Mouse (Mus musculus): ENCODE measurements around the gene Gnmt. TPM values are rescaled to one million over a fixed set of nuclear protein-coding genes. Genes with fewer than 3 reads are reported as not detected.

The Gnmt gene
- 5.0 TPM in 1 of 2 replicates, not detected in the other for polyA plus RNA-seq (2012; ENCODE audit: insufficient read depth, low replicate concordance)

DNA sequence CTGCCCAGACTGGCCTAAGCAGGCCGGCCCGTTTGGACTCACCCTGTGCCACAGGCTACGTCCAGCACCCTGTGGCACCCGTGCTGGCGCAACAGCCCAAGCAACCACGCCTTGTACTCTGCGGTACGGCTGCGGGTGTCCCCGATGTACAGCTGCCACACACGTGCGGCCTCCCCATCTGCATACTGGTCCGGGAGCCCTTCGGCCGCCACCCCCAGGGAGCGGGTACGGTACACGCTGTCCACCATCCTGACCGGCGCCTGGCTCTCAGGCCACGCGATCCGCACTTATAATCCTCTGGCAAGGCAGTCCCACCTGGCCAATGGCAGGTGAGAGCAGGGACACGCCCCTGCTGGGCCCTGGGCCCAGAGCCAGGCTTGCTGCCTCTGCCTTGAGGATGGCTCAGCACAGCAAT lies at the start of gene Gnmt:
Gene Gnmt, minus strand, starts transcription at position 265 of the 415 bp plus-strand sequence.
- Histone ChIP-seq H3K9me3 (no peaks in the 10 kb centered on the region), H3K27me3 (replicated peaks) (peaks cover 6% of the 10 kb centered on the region), H3K36me3 (replicated peaks; ENCODE audit: low read length) (peaks cover 33% of the 10 kb centered on the region), H3K4me3 (replicated peaks) (no peak within 1 kb of the TSS), H3K4me1 (peaks cover 30% of the 10 kb centered on the region)
- TF ChIP-seq FLI1 (IDR thresholded peaks at IDR 0.05; ENCODE audit: low read length) (no peak), GATA1 (IDR thresholded peaks at IDR 0.05; ENCODE audit: borderline replicate concordance, low read length) (no peak)

DNA sequence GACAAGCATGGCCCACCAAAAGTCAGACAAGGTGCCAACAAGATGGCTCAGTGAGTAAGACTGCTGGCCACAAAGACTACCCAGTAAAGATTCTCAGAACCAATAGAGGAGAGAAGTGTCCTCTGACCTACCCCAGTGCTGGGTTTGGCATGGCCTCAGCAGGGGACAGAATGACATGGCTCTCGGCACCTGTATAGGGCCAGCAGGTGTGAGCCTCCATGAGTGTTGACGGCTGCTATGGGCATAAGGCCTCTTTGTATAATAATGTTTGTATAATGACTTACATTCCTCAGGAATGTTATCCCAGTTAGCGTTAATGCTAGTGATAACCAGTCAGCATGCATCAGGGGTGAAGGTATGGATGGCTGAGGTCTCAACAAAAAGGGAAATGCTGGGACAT lies 47.1 kb upstream of the Gnmt start:
- Histone ChIP-seq H3K4me1 (peaks cover 44% of the 10 kb centered on the region), H3K27me3 (replicated peaks) (no peaks in the 10 kb centered on the region), H3K4me3 (replicated peaks) (no peak overlapping the region), H3K36me3 (replicated peaks; ENCODE audit: low read length) (peaks cover 62% of the 10 kb centered on the region), H3K9me3 (no peaks in the 10 kb centered on the region)
- no peak for TF ChIP-seq FLI1 (IDR thresholded peaks at IDR 0.05; ENCODE audit: low read length)
- no peak for TF ChIP-seq GATA1 (IDR thresholded peaks at IDR 0.05; ENCODE audit: borderline replicate concordance, low read length)

DNA sequence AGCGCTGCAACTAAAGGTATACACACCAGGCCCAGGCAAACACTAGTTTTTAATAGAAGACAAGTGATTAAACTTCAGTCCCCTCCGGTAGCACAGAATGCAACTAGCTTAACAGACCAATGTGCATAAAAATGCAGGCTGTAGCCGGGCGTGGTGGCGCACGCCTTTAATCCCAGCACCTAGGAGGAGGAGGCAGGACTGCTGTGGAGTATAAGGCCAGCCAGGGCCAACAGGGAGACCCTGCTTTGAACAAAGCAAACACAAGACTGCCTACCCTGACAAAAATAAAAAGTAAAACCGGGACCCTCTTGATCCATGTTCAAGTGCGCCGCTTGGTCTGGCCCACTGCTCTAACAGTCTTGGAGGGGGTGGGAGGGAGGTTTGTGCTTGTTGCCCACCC lies 46.1 kb upstream of the Gnmt start:
- H3K36me3 ChIP-seq (replicated peaks; ENCODE audit: low read length) = peaks cover 55% of the 10 kb centered on the region
- no peak overlapping the region for H3K4me3 ChIP-seq (replicated peaks)
- H3K27me3 ChIP-seq (replicated peaks) = no peaks in the 10 kb centered on the region
- H3K4me1 ChIP-seq = peaks cover 40% of the 10 kb centered on the region
- TF ChIP-seq GATA1 (IDR thresholded peaks at IDR 0.05; ENCODE audit: borderline replicate concordance, low read length) = no peak
- no peak for TF ChIP-seq FLI1 (IDR thresholded peaks at IDR 0.05; ENCODE audit: low read length)
- H3K9me3 ChIP-seq = no peaks in the 10 kb centered on the region

DNA sequence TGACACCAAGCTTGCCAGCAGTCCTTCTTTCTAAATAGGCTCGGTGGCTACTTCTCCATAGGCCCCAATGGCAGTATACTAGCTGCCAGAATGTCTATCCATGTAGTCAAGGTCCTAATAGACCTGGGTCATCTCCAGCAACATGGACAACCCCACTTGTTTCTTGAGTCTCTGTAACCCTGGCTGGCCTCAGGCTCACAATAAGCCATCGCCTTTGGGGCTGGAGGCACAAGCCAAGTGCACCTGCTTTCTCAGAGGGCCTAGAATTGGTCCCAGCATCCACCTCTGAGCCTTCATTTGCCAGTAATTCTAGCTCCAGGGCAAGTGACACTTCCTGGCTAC lies 45.1 kb upstream of the Gnmt start:
- H3K36me3 ChIP-seq (replicated peaks; ENCODE audit: low read length) = peaks cover 47% of the 10 kb centered on the region
- peak overlapping the region; percentile 9 for H3K4me3 ChIP-seq (replicated peaks)
- H3K4me1 ChIP-seq = peaks cover 36% of the 10 kb centered on the region
- no peaks in the 10 kb centered on the region for H3K27me3 ChIP-seq (replicated peaks)
- TF ChIP-seq GATA1 (IDR thresholded peaks at IDR 0.05; ENCODE audit: borderline replicate concordance, low read length) (no peak), FLI1 (IDR thresholded peaks at IDR 0.05; ENCODE audit: low read length) (no peak)
- H3K9me3 ChIP-seq = no peaks in the 10 kb centered on the region

DNA sequence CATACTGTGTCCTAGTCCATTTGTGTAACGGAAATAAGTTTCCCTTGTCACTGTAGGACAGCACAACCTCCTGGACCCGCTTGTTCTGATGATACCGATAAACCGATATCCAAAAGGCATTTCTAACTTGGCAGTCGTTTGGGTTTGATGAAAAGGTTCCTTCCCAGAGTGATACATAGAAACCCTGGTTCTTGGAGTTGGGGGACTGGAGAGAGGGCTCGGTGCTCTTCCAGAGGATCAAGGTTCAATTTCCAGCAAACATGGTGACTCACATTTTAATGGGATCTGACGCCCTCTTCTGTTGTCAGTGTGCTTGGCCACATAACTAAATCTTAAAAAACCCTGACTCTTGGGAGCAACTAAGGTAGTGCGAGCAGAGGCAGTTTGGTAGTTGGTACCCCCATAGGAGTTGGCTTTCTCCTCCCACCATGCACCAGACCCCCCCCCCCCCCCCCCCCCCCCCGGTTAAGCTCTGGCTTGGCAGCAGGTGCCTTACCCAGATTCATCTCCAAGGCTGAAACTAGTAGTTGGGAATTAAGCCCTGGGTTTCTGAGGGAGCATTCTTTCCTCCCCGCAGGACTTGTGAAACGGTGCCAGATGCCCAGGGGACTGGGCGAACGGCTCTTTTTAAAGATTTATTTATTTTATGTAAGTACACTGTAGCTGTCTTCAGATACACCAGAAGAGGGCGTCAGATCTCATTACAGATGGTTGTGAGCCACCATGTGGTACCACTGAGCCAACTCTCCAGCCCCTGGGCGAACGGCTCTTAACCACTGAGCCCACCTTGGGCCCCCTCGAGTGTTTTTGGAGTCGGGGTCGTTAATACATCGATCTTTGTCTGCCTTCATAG lies 44.5 kb upstream of the Gnmt start:
- Histone ChIP-seq H3K36me3 (replicated peaks; ENCODE audit: low read length) (peaks cover 41% of the 10 kb centered on the region), H3K4me1 (peaks cover 37% of the 10 kb centered on the region), H3K27me3 (replicated peaks) (no peaks in the 10 kb centered on the region), H3K4me3 (replicated peaks) (peak overlapping the region; percentile 98), H3K9me3 (no peaks in the 10 kb centered on the region)
- TF ChIP-seq FLI1 (IDR thresholded peaks at IDR 0.05; ENCODE audit: low read length) (no peak), GATA1 (IDR thresholded peaks at IDR 0.05; ENCODE audit: borderline replicate concordance, low read length) (no peak)

DNA sequence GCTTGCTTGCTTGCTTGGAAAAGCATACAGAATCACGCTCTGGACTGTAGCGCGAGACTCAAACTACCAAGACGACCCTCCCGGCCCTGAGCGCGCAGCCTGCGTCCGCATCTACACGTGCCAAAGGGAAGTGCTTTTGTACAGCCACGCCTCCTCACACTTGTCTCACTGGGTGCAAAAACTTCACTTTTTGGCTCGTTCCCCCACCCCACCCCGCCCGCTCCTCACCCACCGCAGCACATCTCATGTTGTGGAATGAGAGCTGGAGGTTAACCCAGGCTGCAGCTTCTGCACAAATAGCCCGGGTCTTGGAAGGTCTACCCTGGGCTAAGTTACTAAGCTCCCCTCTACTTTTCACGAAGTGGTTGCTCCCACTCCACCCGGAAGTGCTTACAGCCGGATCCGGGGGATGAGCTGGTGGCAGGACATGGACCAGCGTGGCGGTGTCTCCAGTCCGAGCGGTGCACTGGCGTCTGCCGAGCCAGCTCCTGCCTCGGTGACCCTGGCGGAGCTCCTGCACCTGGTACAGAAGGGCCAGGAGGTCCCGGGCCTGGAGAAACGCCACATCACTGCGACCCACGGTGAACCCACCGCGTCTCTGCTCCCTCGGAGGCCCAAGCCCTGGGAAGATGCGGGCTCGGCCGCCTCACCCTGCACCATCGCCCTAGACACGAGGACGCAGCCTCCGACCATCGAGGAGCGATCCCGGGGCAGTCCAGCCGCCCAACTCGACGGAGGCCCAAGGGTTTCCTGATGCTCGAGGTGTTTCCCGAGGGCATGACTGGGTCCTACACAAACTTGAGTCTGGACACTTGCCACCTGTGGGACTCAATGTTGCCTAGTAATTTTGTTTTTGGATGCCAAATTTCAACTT lies 43.7 kb upstream of the Gnmt start, which contains the start of gene 2310039H08Rik:
Gene 2310039H08Rik, plus strand, starts transcription at position 232 of the 874 bp plus-strand sequence.
- H3K4me1 ChIP-seq = peaks cover 44% of the 10 kb centered on the region
- no peak for TF ChIP-seq GATA1 (IDR thresholded peaks at IDR 0.05; ENCODE audit: borderline replicate concordance, low read length)
- no peak for TF ChIP-seq FLI1 (IDR thresholded peaks at IDR 0.05; ENCODE audit: low read length)
- peak within 1 kb of the TSS; percentile 98 for H3K4me3 ChIP-seq (replicated peaks)
- H3K36me3 ChIP-seq (replicated peaks; ENCODE audit: low read length) = peaks cover 32% of the 10 kb centered on the region
- no peaks in the 10 kb centered on the region for H3K9me3 ChIP-seq
- no peaks in the 10 kb centered on the region for H3K27me3 ChIP-seq (replicated peaks)

DNA sequence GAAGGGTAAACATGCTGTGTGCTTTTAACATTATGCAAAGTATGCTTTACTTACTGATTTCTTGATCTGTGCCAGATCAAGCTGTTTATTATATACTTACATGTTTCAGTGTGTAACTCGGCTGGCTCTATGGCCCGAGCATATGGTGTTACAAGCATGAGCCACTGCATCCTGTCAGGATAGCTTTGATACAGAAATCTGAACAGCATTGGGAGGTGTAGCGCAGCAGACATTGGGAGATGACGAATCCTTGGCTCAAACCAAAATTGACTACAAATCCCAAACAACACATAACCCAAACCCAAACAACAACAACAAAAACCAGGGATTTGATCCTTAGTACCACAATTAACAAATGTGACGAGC lies 43.1 kb upstream of the Gnmt start:
- Histone ChIP-seq H3K9me3 (no peaks in the 10 kb centered on the region), H3K36me3 (replicated peaks; ENCODE audit: low read length) (peaks cover 26% of the 10 kb centered on the region), H3K4me3 (replicated peaks) (peak overlapping the region; percentile 98), H3K27me3 (replicated peaks) (no peaks in the 10 kb centered on the region), H3K4me1 (peaks cover 44% of the 10 kb centered on the region)
- TF ChIP-seq FLI1 (IDR thresholded peaks at IDR 0.05; ENCODE audit: low read length) (no peak), GATA1 (IDR thresholded peaks at IDR 0.05; ENCODE audit: borderline replicate concordance, low read length) (no peak)

DNA sequence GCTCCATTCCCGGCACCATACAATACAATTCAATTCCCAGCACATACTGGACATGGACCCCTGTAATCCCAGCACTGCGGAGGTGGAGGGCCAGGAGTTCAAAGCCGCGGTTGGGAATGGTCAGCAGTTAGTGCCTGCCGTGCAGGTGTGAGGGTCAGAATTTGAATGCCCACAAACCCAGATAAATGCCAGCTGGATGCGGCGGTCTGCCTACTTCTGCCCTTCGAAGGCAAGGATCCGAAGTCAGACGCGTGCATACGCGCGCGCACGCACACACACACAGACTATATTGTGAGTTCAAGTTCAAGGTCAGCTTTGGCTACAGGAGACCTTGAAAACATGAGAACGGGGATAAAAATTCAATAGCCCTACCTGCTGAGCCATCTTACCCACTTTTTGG lies 42.6 kb upstream of the Gnmt start:
- Histone ChIP-seq H3K4me3 (replicated peaks) (peak overlapping the region; percentile 98), H3K4me1 (peaks cover 44% of the 10 kb centered on the region), H3K9me3 (no peaks in the 10 kb centered on the region), H3K27me3 (replicated peaks) (no peaks in the 10 kb centered on the region), H3K36me3 (replicated peaks; ENCODE audit: low read length) (peaks cover 26% of the 10 kb centered on the region)
- TF ChIP-seq FLI1 (IDR thresholded peaks at IDR 0.05; ENCODE audit: low read length) = no peak
- TF ChIP-seq GATA1 (IDR thresholded peaks at IDR 0.05; ENCODE audit: borderline replicate concordance, low read length) = no peak

DNA sequence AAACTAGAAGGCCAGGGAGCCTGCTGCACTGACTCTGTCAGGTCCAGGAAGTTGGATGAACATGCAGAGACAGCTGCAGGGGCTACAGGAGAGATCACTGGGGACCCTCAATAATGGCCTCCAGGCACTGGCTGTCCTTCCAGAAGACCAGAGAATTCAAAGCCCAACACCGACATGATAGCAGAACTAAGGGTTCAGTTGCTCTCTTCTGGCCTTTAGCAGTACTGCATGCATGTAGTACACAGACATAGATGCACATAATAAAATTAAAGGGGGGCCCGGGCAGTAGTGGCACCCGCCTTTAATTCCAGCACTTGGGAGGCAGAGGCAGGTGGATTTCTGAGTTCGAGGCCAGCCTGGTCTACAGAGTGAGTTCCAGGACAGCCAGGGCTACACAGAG lies 42.1 kb upstream of the Gnmt start:
- no peak overlapping the region for H3K4me3 ChIP-seq (replicated peaks)
- peaks cover 45% of the 10 kb centered on the region for H3K4me1 ChIP-seq
- TF ChIP-seq FLI1 (IDR thresholded peaks at IDR 0.05; ENCODE audit: low read length) = no peak
- no peaks in the 10 kb centered on the region for H3K9me3 ChIP-seq
- H3K27me3 ChIP-seq (replicated peaks) = no peaks in the 10 kb centered on the region
- H3K36me3 ChIP-seq (replicated peaks; ENCODE audit: low read length) = peaks cover 22% of the 10 kb centered on the region

DNA sequence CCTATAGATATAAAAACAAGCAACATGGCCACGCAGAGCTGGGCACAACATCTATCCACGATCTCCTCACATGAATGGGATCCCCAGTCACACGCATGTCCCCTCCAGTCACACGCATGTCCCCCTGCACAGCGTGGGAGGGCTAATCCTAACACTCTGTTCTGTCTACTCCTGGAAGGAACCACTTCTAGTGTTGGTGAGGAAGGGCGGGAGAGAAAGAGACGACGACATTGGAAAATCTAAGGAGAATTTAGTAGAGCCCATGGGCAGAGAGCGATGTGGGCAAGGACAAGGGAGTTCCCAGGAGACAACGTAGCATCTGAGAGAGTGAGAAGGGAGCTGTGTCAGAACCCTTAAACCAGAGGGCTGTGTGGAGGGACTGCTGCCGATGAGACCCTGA lies 41.6 kb upstream of the Gnmt start:
- peaks cover 48% of the 10 kb centered on the region for H3K4me1 ChIP-seq
- no peak for TF ChIP-seq FLI1 (IDR thresholded peaks at IDR 0.05; ENCODE audit: low read length)
- no peak for TF ChIP-seq GATA1 (IDR thresholded peaks at IDR 0.05; ENCODE audit: borderline replicate concordance, low read length)
- peaks cover 17% of the 10 kb centered on the region for H3K36me3 ChIP-seq (replicated peaks; ENCODE audit: low read length)
- no peaks in the 10 kb centered on the region for H3K27me3 ChIP-seq (replicated peaks)
- H3K4me3 ChIP-seq (replicated peaks) = no peak overlapping the region
- H3K9me3 ChIP-seq = no peaks in the 10 kb centered on the region
